Mouse (Mus musculus): Measurements from ENCODE around the gene Grem1. TPM values are rescaled to one million over a fixed set of nuclear protein-coding genes. Genes with fewer than 3 reads are reported as not detected.

Gene Grem1
- total RNA-seq (2023) = not detected

GRCm38 (mm10) chr2:113758311-113759161 lies at the start of gene Grem1:
Grem1 (minus strand) TSS chr2:113758646.

Other genes with a start within 250 kb of the Grem1 start
- gene Scg5, start 70.5 kb upstream of the Grem1 start, total RNA-seq (2023) = 17.9 TPM
- gene Arhgap11a, start 90.0 kb upstream of the Grem1 start, total RNA-seq (2023) = 3.6 TPM